Mouse (Mus musculus) cerebellum, adult 9-11 months (tissue): Measurements from ENCODE around the gene Elmo3.

Experiments
- DNase-seq: peaks from one replicate; pipeline ENCODE4 v3.0.0; 2022

Gene Elmo3

DNA sequence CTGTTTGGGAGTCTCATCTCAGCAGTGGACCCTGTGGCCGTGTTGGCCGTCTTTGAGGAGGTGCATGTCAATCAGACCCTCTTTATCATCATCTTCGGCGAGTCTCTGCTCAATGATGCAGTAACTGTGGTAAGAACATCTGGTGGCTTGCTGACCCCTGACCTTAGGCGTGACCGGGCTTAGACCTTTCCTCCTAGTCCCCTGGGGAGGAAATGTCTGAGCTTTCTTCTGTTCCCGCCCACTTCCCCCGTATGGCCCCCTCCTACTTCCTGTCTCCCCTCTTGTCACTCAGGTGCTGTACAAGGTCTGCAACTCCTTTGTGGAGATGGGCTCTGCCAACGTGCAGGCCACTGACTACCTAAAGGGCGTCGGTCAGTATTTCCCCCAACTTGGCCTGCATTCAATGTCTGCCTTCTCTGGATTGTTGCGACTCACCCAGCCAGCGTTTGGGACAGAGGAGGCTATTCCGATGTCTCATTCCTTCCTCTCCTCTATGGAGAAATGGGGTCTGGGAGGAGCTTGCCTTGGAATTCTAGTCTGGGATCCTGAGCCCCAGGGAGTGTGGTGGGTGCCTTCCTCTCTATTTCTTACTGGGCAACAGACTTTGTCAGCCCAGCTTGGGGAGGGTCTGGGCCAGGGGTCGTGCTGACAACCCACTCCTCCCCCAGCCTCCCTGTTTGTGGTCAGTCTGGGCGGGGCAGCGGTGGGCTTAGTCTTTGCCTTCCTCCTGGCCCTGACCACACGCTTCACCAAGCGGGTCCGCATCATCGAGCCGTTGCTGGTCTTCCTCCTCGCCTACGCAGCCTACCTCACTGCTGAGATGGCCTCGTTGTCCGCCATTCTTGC is 50.0 kb downstream of the Elmo3 start:
- no peak for DNase-seq

DNA sequence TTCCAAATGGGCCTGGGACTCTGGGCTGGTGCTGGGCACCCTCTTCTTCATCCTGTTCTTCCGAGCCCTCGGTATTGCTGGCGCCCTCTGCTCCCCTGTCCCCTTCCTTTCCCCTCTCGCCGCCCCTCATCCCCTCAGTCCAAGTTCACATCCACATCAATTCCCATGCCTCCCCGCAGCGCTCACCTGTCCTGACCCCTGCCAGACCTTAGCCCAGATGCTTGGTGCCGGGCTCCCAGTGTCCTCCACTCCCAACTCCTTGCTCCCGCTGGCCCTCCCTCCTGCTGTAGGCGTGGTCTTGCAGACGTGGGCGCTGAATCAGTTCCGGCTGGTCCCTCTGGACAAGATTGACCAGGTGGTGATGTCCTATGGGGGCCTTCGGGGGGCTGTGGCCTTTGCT is 51.3 kb downstream of the Elmo3 start:
- DNase-seq: no peak

DNA sequence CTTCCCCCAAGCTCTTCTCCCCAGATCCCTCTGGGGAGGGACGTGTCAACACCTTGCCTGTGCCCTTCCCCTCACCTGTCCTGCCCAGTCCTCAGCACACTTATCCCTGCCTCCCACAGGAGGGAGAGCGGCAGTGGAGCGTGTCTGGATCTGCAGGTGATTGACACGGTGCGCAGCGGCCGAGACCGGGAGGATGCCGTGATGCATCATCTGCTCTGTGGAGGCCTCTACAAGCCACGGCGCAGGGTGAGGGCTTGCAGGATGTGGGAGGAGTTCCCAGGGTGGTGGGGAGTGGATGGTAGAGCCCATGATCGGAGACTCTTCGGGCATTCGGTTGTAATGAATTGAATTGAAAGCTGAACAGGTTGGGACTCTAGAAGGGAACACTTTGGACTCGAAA is 53.8 kb downstream of the Elmo3 start:
- DNase-seq: no peak

DNA sequence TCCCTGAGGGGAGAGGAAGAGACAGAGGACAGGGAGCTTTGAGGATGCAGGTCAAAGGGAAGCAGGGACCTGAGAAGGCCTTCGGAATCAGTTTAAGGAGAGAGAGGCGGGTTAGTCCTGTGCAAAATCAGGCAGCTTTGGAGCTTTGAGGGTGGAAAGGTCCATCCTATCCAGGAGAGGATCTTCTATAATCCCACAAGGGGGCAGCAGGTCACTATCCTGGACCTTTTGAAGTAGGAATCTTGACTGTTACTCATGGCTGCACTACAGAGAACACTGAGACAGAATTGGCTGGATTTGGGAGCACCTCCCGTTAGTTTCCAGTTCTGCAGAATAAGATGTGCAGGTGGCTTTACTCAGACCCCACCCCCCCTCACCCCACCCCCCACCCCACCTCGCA is 54.2 kb downstream of the Elmo3 start:
- no peak for DNase-seq
